Mouse (Mus musculus): ENCODE measurements around the gene Bcor.

DNA sequence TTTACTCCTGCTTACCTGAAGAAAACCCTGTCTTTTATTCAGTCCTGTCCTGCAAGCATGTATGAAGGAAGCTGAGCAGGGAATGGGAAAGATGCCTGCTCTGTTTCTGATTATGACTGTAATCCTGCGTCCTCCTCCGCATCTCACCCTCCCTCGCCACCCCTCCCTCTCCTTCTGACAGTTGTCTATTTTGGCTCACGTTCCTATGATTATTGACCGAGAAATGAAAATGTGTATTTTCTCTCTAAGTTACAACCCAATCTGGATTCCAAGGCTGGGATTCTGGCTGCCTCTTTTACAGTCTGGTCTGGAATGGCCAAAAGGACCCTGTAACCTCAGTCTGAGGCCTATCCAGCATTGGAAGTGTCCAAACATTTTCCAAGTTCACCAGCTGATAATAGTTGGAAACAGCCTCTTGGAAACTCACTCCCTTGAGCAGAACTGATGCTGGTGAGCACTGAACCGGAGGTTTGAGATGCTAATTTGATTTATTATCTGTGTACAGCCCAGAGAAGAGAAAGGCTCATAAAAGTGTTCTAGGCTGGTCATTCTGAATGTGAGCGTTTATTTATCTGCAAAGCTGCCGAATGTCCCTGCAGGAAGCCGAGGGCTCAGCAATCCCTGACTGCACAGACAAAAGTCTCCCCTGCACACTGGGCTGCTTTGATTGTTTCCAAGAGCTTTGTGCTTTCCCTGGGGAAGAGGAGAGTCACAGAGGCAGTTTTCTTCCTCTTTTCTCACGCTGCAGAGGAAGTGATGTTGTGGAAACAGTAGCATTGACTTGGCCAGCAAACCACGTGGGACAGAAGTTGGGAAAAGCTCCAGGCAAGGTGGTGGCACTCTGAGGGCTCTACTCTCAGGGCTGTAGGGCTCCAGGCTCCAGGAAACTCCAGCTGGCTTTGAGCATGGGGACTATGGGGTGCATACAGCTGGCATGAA, 4.7 kb upstream of the Bcor start:
- TF ChIP-seq POLR2A (IDR thresholded peaks at IDR 0.05; ENCODE audit: insufficient read depth, low read length) (no peak), CTCF (IDR thresholded peaks at IDR 0.05; ENCODE audit: low read depth, low read length) (no peak), EP300 (IDR thresholded peaks at IDR 0.05; ENCODE audit: insufficient read depth, low read depth, low read length) (no peak)

Data from ES-Bruce4 (cell line).